Mouse (Mus musculus) layer of hippocampus, adult 2 months (tissue): Measurements from ENCODE around the gene Plxna4. TPM values are rescaled to one million over a fixed set of nuclear protein-coding genes. Genes with fewer than 3 reads are reported as not detected.

Experiments used
- DNase-seq, 2 experiments: peaks; one replicate each; pipeline ENCODE4 v3.0.0; 2022; ENCODE audit warnings: low spot score in 2 of 2
- H3K27ac ChIP-seq: fragments of 200-600 bp; 2 replicates; pipeline ENCODE4 v1.8.1; 2022
- H3K4me3 ChIP-seq: fragments of 200-600 bp; 2 replicates; pipeline ENCODE4 v1.8.1; 2022; ENCODE audit warnings: mild to moderate bottlenecking
- CTCF ChIP-seq: fragments of 200-600 bp; conservative IDR thresholded peaks from 2 replicates; pipeline ENCODE4 v1.8.1; 2022; ENCODE audit warnings: antibody characterized with exemption, mild to moderate bottlenecking, moderate library complexity
- total RNA-seq, 2 experiments: library from RNA; stranded (reverse); gene quantifications; 2 replicates each; pipeline ENCODE4 v1.2.3; 2021

The Plxna4 gene
- total RNA-seq, 2 experiments from 2014 or later: 126 to 131 TPM

GRCm38 (mm10) chr6:32586821-32587135, 1.2 kb downstream of the Plxna4 start:
- no peak for DNase-seq
- Histone ChIP-seq H3K4me3 (peak overlapping the region; percentile 89), H3K27ac (peak overlapping the region; percentile 98)
- no peak for TF ChIP-seq CTCF

GRCm38 (mm10) chr6:32586390-32586789, 1.6 kb downstream of the Plxna4 start:
- peak overlapping the region; percentile 89 for H3K4me3 ChIP-seq
- peak overlapping the region; percentile 98 for H3K27ac ChIP-seq
- peak; percentile 55 to 60 for DNase-seq
- TF ChIP-seq CTCF: peak; percentile 26; the same call in 1 of the 2 replicates

- peak; percentile 23 to 37 for DNase-seq
- H3K27ac ChIP-seq: peak overlapping the region; percentile 59
- peak overlapping the region; percentile 89 for H3K4me3 ChIP-seq
- no peak for TF ChIP-seq CTCF
Observed at GRCm38 (mm10) chr6:32585211-32585610, 2.8 kb downstream of the Plxna4 start.

GRCm38 (mm10) chr6:32584243-32584880, 3.6 kb downstream of the Plxna4 start:
- Histone ChIP-seq H3K27ac (peak overlapping the region; percentile 59), H3K4me3 (peak overlapping the region; percentile 89)
- peak in 1 of 2 experiments; percentile 32 for DNase-seq
- TF ChIP-seq CTCF: peak; percentile 58

GRCm38 (mm10) chr6:32583582-32583981, 4.4 kb downstream of the Plxna4 start:
- H3K4me3 ChIP-seq: peak overlapping the region; percentile 89
- DNase-seq: peak; percentile 36 to 38
- peak; percentile 61 for TF ChIP-seq CTCF
- H3K27ac ChIP-seq: peak overlapping the region; percentile 59; the same call in 1 of the 2 replicates

GRCm38 (mm10) chr6:32571485-32571884, 16.5 kb downstream of the Plxna4 start:
- no peak for TF ChIP-seq CTCF

GRCm38 (mm10) chr6:32570445-32570844, 17.5 kb downstream of the Plxna4 start:
- no peak overlapping the region for H3K4me3 ChIP-seq
- no peak for DNase-seq
- no peak for TF ChIP-seq CTCF
- no peak overlapping the region for H3K27ac ChIP-seq

More at GRCm38 (mm10) chr6:32571485-32571884, 16.5 kb downstream of the Plxna4 start:
- Histone ChIP-seq H3K27ac (no peak overlapping the region), H3K4me3 (no peak overlapping the region)
- DNase-seq: no peak

GRCm38 (mm10) chr6:32569919-32570318, 18.1 kb downstream of the Plxna4 start:
- DNase-seq: no peak
- Histone ChIP-seq H3K4me3 (no peak overlapping the region), H3K27ac (no peak overlapping the region)
- no peak for TF ChIP-seq CTCF

- no peak for DNase-seq
Observed at GRCm38 (mm10) chr6:32546915-32547314, 41.1 kb downstream of the Plxna4 start.

GRCm38 (mm10) chr6:32544021-32544420, 44.0 kb downstream of the Plxna4 start:
- no peak overlapping the region for H3K27ac ChIP-seq
- no peak overlapping the region for H3K4me3 ChIP-seq
- DNase-seq: no peak
- no peak for TF ChIP-seq CTCF

More at GRCm38 (mm10) chr6:32546915-32547314, 41.1 kb downstream of the Plxna4 start:
- no peak overlapping the region for H3K4me3 ChIP-seq
- no peak for TF ChIP-seq CTCF
- no peak overlapping the region for H3K27ac ChIP-seq

- no peak for TF ChIP-seq CTCF
- no peak for DNase-seq
- Histone ChIP-seq H3K27ac (no peak overlapping the region), H3K4me3 (no peak overlapping the region)
Observed at GRCm38 (mm10) chr6:32540155-32540554, 47.8 kb downstream of the Plxna4 start.

- no peak for TF ChIP-seq CTCF
- Histone ChIP-seq H3K27ac (no peak overlapping the region), H3K4me3 (no peak overlapping the region)
- no peak for DNase-seq
Observed at GRCm38 (mm10) chr6:32533962-32534740, 53.8 kb downstream of the Plxna4 start.

GRCm38 (mm10) chr6:32528081-32528570, 59.9 kb downstream of the Plxna4 start:
- H3K27ac ChIP-seq: no peak overlapping the region
- no peak overlapping the region for H3K4me3 ChIP-seq
- DNase-seq: no peak
- TF ChIP-seq CTCF: no peak

- no peak overlapping the region for H3K4me3 ChIP-seq
- TF ChIP-seq CTCF: no peak
- H3K27ac ChIP-seq: no peak overlapping the region
- DNase-seq: no peak
Observed at GRCm38 (mm10) chr6:32527518-32527917, 60.5 kb downstream of the Plxna4 start.
